Mouse (Mus musculus): ENCODE measurements around the gene Olfr418.
"Not testable (repeated sequence)": the region's sequence is repeated elsewhere in the genome, so short reads cannot be mapped to it uniquely, and the experiment has no call there.

The Olfr418 gene

GRCm38 (mm10) chr1:173265701-173266100, at the start of gene Olfr418:
Olfr418 (plus strand) TSS chr1:173266001.
- DNase-seq: no peak

GRCm38 (mm10) chr1:173216481-173216880, 49.3 kb upstream of the Olfr418 start:
- no peak for DNase-seq

GRCm38 (mm10) chr1:173227081-173227480, 38.7 kb upstream of the Olfr418 start, which contains the start of gene Fcer1a:
Fcer1a (minus strand) TSS chr1:173227214.
- DNase-seq: no peak

- DNase-seq: not testable (repeated sequence)
Observed at GRCm38 (mm10) chr1:173237004-173237403, 28.8 kb upstream of the Olfr418 start.

- DNase-seq: no peak
Observed at GRCm38 (mm10) chr1:173249888-173250287, 15.9 kb upstream of the Olfr418 start.

- no peak for DNase-seq
Observed at GRCm38 (mm10) chr1:173277677-173278076, 11.9 kb downstream of the Olfr418 start, which contains the start of gene Mptx2. Mptx2 (minus strand) TSS chr1:173277777.

- not testable (repeated sequence) for DNase-seq
Observed at GRCm38 (mm10) chr1:173302795-173303194, 37.0 kb downstream of the Olfr418 start.

GRCm38 (mm10) chr1:173313535-173314050, 47.8 kb downstream of the Olfr418 start:
- not testable (repeated sequence) for DNase-seq

- DNase-seq: no peak
Observed at GRCm38 (mm10) chr1:173315725-173316124, 49.9 kb downstream of the Olfr418 start.

- no peak for DNase-seq
Observed at GRCm38 (mm10) chr1:173317925-173318477, 52.2 kb downstream of the Olfr418 start.

- DNase-seq: no peak
Observed at GRCm38 (mm10) chr1:173321593-173322248, 55.9 kb downstream of the Olfr418 start.

- no peak for DNase-seq
Observed at GRCm38 (mm10) chr1:173322249-173322627, 56.4 kb downstream of the Olfr418 start.

Measured in cerebellum, postnatal 14 days (tissue).